Mouse (Mus musculus) left cerebral cortex, postnatal 36 days (tissue): ENCODE data around the gene Alg11. TPM values are rescaled to one million over a fixed set of nuclear protein-coding genes. Genes with fewer than 3 reads are reported as not detected.

Source experiments
- DNase-seq, 2 experiments: peaks; one replicate each; pipeline ENCODE4 v3.0.0; 2021 to 2022; ENCODE audit warnings: low spot score in 2 of 2, mixed read lengths in 1 of 2
- intact Hi-C: fragments of 180-260 bp; cut with DNase I; formaldehyde crosslinking; loops from one replicate; pipeline ENCODE4 v1.15.1; 2025
- total RNA-seq, 2 experiments: library from RNA; stranded (reverse); gene quantifications; 2 replicates each; pipeline ENCODE4 v1.2.3; 2021

The Alg11 gene
- 10 to 100 TPM; 30.7 to 35.7 TPM for total RNA-seq

- DNase-seq: peak; percentile 94
- intact Hi-C loops: loop anchor here (10.0 kb wide), 2 partner anchors 104 to 334 kb away; partner anchors contain the start of genes Nek3 and Slc25a15
Measured at GRCm38 (mm10) chr8:22060446-22060889, at the start of gene Alg11. TSS of gene Alg11 (plus strand) at chr8:22060721.

GRCm38 (mm10) chr8:22013034-22013707, 47.4 kb upstream of the Alg11 start:
- DNase-seq: no peak
- intact Hi-C loops: no loop called here

- DNase-seq: no peak
- intact Hi-C loops: no loop called here
Measured at GRCm38 (mm10) chr8:22017731-22018130, 42.8 kb upstream of the Alg11 start.

DNA sequence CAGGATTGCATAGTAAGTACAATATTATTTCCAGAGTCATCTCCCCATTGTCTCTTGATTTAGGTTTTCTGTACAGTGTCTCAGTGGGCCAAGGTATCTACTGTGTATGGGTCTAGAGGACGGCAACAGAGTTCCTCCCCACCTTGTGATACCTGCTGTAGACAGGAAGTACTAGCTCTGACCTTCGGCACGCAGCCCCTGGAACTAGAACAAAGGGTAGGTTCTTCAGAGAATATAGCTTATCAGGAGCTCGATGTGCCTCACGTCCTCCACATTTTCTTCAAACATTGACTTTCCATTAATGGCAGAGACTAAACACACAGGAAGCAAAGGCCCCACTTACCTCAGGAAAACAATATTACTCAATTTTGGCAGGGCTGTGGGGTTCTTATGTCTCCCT, 41.0 kb upstream of the Alg11 start:
- intact Hi-C loops: no loop called here
- DNase-seq: no peak

- DNase-seq: no peak
- intact Hi-C loops: no loop called here
Measured at GRCm38 (mm10) chr8:22022244-22022643, 38.3 kb upstream of the Alg11 start.

- intact Hi-C loops: no loop called here
- DNase-seq: no peak
Measured at GRCm38 (mm10) chr8:22025241-22025640, 35.3 kb upstream of the Alg11 start.

DNA sequence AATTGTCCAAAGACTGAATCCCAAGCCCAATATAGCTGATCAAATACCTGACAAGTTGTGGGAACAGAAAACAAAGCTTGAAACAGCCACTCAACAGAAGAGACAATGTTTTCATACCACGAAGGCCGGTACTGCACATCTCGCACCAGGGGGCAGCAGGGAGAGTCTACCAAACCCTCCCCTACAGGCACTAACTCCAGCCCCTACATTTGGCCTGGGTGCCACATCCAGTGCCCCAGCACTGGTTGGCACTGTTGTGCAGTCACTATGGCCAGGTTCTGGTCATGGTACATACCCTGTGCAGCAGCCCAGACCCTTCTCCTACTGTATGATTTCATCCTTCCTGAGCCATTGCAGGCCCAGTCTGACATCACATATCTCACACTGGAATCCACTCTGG, 31.5 kb upstream of the Alg11 start:
- intact Hi-C loops: no loop called here
- DNase-seq: no peak

DNA sequence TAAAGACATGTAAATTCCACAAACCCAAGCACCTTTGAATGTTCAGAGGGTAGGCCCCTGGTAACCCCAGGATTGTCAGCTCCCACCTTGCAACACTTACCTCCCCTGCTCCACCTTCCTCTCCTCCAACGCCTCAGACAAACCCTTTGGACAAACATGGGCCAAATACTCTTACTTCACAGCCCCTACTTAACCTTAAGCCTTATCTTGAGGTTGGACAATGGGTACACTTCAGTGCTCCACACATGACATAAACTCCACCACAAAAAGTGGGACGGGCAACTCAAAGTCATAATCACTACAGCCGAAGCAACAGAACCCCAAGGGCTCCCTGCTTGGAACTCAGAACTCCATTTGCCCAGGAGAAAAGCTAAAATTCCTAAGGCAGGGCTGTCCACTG, 29.5 kb upstream of the Alg11 start:
- intact Hi-C loops: no loop called here
- DNase-seq: no peak

GRCm38 (mm10) chr8:22036137-22036536, 24.4 kb upstream of the Alg11 start:
- intact Hi-C loops: no loop called here
- no peak for DNase-seq

GRCm38 (mm10) chr8:22037022-22037421, 23.5 kb upstream of the Alg11 start:
- intact Hi-C loops: no loop called here
- DNase-seq: no peak

- intact Hi-C loops: no loop called here
- DNase-seq: no peak
Measured at GRCm38 (mm10) chr8:22039468-22040152, 20.9 kb upstream of the Alg11 start.

GRCm38 (mm10) chr8:22040153-22040509, 20.4 kb upstream of the Alg11 start:
- intact Hi-C loops: no loop called here
- DNase-seq: no peak

- no peak for DNase-seq
- intact Hi-C loops: no loop called here
Measured at GRCm38 (mm10) chr8:22042515-22042914, 18.0 kb upstream of the Alg11 start.

GRCm38 (mm10) chr8:22043706-22044105, 16.8 kb upstream of the Alg11 start:
- intact Hi-C loops: no loop called here
- DNase-seq: no peak

GRCm38 (mm10) chr8:22047699-22048464, 12.6 kb upstream of the Alg11 start:
- intact Hi-C loops: loop anchor here (5.0 kb wide), 1 partner anchor 56 kb away; no protein-coding TSS in a partner anchor
- peak in 1 of 2 experiments; percentile 8 for DNase-seq

- intact Hi-C loops: no loop called here
- DNase-seq: no peak
Measured at GRCm38 (mm10) chr8:22054674-22055491, 5.6 kb upstream of the Alg11 start.

DNA sequence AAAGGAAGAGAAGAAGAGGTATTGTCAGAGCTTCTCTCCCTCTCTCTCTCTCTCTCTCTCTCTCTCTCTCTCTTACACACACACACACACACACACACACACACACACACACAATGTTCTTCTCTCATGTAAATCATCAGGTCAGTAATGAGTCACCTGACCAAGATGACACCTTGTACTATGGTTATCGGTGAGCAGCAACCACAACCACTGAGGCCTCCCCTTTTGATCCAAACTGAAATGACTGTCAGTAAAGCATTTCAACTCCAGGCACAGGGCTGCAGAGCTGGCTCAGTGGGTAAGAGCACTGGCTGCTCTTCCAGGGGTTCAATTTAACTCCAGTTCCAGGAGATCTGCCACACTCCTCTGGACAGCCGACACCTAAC, 5.0 kb upstream of the Alg11 start:
- no peak for DNase-seq
- intact Hi-C loops: no loop called here

DNA sequence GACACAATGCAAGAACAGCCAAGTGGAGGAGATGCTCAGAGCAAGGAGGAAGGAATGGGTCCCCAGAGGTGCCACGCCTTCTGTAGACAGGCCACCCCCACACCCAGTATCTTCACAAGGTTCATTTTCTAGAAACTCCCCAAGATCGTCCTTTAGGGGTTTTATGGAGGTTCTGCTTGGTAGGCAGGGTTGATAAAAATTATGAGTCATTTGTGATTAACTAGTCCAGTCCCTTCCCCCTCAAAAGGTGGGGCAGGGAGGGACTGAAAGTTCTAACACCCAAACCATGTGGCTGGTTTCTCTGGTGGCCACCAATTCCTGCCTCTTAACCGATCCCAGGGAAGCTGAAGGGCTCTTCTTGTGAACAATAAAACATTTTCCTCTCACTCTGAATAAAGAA, 3.7 kb upstream of the Alg11 start:
- DNase-seq: no peak
- intact Hi-C loops: no loop called here

DNA sequence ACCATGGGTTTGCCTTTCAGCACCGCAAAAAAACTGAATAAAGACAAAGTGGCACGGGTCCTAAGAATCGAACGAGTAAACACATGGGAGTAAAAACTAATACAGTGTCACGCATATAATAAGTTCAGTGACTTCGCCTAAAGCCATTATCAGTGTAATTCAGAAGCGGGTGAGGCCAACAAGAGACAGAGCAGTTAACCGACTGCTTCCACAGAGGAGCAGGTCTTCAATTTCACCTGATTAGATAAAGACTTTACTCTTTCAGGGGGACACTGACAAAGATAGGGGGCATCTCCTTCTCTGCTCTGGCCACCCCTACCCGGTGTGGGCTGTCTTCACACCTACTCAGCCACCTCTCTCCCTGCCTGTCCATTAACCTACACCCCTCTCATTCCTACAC, 2.2 kb upstream of the Alg11 start:
- intact Hi-C loops: no loop called here
- no peak for DNase-seq
